Mouse (Mus musculus) right cerebral cortex, postnatal 10 days (tissue): ENCODE data around the gene Fubp3.
"Not testable (repeated sequence)": the region's sequence is repeated elsewhere in the genome, so short reads cannot be mapped to it uniquely, and the experiment has no call there.

Experiments used
- DNase-seq, 2 experiments: peaks; one replicate each; pipeline ENCODE4 v3.0.0; 2021; ENCODE audit warnings: low spot score in 2 of 2

The Fubp3 gene

GRCm38 (mm10) chr2:31572051-31572914, at the start of gene Fubp3:
Fubp3 (plus strand) TSS chr2:31572651.
- peak; percentile 93 to 94 for DNase-seq

- DNase-seq, result no peak
Measured at GRCm38 (mm10) chr2:31524641-31525040, 47.8 kb upstream of the Fubp3 start.

DNA sequence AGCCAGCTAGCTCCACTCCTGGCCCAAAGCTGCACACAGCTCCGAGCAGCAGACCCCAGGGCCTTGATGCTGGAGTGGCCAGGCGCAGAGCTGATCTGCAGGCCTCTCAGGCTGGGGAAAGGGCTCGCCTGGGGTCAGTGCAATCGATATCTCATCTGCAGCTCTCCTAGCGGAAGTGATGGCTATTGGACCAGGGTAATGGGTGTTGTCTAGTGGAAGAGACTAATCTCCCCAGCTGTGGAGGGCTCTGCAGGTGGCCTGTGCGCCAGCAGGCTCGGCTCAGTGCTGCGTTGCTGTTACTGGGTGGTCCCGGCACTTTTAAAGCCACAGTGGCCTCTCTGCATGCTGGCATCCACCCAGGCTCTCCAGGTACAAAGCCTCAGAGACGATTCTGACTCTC, 46.7 kb upstream of the Fubp3 start:
- no peak for DNase-seq

DNA sequence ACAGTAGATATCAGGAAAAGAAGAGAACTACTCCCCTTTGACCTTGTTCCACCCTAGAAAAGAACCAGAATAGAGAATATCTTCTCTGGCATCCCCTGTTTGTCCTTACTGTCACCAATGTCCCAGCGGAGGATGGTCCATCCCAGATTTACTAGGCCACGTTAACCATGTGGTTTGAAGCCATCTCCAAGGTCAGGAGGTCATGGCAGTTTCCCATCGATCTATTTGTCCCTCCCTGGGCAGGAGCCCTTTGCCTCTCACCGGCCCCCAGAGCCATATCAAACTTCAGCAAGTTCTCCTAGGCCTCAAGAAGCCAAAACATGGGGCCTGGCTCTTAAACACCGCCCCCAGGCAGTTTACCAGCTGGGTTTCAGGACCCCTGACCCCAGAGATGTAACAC, 42.2 kb upstream of the Fubp3 start:
- no peak for DNase-seq

DNA sequence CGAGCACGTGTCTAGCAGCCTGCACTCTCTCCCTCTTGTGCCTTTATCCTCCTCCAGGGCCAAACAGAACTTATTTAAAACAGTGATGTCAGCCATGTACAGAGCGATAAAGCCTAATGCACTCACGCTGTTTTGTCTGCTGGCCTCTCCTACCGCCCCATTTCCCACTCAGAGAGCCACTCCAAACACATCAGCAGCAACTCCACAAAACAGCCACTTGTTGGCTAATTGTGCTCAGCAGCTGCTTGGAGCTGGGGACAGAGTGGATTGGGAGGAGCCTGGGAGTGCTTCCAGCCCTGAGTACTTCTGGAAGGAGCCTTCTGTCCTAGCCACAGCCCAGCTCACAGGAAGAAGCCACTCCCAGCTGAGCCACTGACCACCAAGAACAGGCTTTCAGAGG, 35.4 kb upstream of the Fubp3 start:
- DNase-seq, result peak; percentile 29 to 32

DNA sequence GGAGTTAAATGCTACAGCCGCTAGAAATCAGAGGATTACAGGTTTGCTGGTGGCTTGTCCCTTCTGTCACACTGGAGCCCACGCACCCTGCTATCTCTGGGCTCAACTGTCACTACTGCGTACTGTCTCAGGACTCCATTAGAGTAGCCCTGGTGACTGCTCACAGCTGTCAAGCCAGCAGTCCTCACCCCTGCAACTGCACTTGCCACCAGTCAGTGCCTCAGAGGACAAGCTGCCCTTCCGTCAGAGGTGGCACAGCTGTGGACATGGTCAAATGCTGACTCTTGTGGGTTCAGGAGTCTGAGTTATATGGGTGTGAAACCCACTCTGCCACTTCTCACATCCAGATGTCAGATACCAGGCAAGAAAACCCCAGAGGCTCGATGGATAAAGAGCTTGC, 33.7 kb upstream of the Fubp3 start:
- DNase-seq, result no peak

DNA sequence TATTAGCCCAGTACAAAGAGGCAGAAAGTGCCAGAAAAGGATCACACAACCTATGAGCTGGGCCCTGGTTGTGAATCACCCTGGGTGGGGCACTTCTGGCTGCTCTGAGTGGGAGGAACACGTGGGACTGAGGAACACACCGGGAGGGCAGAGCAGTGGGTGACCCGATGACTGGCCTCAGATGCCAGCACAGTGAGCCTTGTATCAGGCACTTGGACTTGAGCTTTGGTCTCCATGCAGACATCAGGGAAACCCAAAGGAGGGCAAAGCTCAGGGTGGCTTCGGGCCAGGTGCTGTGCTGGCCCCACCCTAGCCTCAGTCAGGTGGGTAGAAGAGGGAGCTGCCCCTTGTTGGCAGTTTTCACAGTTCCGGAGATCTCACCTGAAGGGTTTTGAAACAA, 30.9 kb upstream of the Fubp3 start:
- DNase-seq, result no peak

DNA sequence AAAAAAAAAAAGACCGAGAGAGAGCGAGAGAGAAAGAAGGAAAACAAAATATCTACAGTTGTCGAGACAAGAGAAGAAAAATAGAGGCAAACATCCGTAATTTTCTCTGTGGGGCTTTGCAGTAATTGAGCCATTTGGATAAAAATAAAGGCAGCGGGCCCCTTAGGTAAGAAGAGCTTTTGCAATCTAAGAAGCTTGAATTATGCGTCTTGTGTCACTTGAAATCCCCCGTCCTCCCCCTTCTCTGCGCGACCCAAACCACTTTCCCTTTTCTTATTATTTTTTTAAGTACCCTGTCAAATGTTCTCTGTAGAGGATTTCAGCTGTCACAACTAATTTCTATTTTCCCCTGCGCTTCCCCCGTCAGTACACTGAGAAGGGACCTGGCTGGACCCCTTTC, 24.7 kb upstream of the Fubp3 start:
- no peak for DNase-seq

DNA sequence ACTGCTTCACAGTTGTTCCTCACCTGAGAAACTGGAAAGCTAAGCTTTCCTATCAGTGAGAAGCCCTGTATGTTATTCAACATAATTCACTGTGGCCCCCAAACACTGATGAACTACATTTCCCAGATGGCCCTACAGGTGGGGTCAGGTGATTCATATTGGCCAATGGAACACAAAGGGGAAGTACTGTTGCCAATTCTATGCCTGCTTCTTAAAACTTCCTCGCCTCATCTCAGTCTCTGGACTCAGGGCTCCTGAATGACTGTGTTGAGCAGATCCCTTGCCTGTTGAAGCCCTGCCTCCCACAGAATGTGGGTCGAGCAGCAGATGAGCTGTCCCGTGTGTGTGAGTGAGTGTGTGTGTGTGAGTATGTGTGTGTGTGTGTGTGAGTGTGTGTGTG, 21.9 kb upstream of the Fubp3 start:
- DNase-seq, result no peak

GRCm38 (mm10) chr2:31551351-31551750, 21.1 kb upstream of the Fubp3 start:
- not testable (repeated sequence) for DNase-seq

GRCm38 (mm10) chr2:31551971-31552370, 20.5 kb upstream of the Fubp3 start:
- DNase-seq, result peak; percentile 34 to 37

DNA sequence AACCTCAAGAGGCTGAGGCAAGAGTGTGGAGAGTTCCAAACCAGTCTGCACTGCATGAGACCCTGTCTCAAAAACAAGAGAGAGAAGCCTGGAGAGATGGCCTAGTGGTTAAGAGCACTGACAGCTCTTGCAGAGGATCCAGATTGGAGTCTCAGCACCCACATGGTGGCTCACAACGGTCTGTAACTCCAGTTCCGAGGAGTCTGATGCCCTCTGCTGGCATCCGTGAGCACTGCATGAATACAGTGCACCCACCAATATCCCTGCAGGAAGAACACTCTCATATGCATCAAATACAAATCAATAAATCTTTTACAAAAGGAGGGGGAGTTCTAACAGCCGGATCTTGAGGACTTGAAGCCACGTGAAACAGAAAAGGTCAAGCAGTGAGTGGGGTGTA, 17.8 kb upstream of the Fubp3 start:
- no peak for DNase-seq

- peak in 1 of 2 experiments; percentile 35 for DNase-seq
Measured at GRCm38 (mm10) chr2:31572915-31573635, 624 bp downstream of the Fubp3 start.

- no peak for DNase-seq
Measured at GRCm38 (mm10) chr2:31581617-31582016, 9.2 kb downstream of the Fubp3 start.

GRCm38 (mm10) chr2:31591799-31592484, 19.5 kb downstream of the Fubp3 start:
- no peak for DNase-seq

DNA sequence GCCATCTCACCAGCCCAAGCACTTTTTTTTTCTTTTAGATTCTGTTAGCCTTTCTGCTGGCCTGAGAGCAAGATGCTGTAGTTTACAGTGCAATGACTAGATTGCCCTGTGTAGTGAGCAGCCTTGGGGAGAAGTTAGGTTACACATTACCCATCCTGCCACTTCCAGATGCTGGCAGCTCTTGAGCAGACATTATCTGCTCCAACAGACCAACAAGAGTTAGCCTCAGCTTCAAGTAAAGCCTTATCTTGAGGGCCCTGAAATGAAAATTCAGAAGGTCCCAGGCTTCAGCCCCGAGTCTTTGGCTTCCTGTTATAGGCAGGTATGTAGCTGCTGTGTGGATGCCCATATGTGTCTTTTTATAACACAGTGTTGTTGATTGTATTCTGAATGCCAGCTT, 35.1 kb downstream of the Fubp3 start:
- DNase-seq, result no peak

DNA sequence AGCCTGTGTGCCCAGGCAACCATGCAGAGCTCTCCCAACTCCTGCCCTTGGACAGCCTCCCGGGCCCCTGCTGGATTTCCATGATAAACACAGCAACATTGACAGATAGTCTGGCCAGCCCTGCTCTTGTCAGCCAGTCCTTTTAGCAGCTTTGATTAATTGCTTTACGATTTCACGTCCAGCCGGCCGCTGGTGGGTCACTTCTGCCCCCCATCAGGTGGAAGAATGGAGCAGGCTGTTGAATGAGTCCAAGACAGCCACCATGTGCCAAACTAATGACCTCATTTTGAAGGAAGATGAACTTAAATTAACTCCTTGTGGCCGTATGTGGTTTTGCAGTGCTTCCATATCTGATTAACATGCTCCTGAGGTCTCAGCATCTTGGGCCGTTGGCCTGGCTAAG, 37.4 kb downstream of the Fubp3 start:
- DNase-seq, result peak; percentile 55 to 59

GRCm38 (mm10) chr2:31610922-31611321, 38.5 kb downstream of the Fubp3 start:
- DNase-seq, result no peak

DNA sequence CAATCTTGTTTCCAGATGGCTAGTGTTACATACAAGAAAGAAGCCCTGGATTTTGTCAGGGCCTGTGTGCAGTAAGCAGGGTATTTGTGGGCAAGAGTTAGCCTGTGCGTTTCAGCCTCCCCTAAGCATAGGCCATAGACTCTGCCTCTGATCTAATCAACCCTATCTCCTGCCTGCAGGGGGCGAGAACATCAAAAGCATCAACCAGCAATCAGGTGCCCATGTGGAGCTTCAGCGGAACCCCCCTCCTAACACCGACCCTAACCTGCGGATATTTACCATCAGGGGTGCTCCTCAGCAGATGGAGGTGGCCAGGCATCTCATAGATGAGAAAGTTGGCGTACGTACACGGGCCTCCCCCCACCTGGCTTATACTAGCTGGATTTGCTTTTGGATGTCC, 38.9 kb downstream of the Fubp3 start:
- no peak for DNase-seq

DNA sequence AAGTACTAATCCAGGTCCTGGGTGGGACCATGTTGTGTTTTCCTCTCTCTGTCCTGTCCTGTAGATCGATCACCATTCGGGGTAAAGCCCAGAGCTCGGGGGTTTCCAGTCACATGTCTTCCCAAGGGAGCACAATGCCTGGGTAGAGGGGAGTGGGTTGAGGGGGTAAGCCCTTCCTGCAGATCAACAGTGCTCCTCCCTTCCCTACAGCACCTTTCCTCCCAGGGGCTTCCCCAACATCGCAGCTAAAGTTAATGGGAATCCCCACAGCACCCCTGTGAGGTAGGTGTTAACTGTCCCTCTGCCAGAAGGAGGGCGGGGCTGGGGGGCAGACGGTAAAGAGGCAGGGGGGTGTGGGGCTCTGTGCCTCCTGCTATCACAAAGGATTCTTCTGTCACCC, 40.2 kb downstream of the Fubp3 start:
- no peak for DNase-seq

DNA sequence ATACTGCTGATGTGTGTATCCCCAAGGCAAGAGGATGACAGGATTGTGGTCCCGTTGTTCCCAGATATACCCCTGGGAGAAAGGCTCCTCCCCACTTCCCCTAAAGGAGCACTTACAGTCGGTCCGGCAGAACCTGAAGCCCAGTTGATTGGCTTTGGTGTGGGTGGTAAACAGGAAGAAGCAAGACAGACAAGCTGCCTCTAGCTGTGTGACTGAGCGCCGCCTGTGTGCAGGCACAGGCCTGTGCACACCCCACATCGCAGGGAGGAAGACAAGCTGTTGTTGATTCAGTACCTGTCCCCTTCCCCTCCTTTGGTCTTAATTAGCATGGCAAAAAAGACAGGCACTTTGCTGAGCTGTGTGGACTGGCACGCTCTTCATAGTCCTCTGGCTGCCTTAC, 41.3 kb downstream of the Fubp3 start:
- DNase-seq, result no peak

- DNase-seq, result no peak
Measured at GRCm38 (mm10) chr2:31618484-31619161, 46.2 kb downstream of the Fubp3 start.
